23 mouse cellular contexts compared by ENCODE assay signal in the genomic region with DNA sequence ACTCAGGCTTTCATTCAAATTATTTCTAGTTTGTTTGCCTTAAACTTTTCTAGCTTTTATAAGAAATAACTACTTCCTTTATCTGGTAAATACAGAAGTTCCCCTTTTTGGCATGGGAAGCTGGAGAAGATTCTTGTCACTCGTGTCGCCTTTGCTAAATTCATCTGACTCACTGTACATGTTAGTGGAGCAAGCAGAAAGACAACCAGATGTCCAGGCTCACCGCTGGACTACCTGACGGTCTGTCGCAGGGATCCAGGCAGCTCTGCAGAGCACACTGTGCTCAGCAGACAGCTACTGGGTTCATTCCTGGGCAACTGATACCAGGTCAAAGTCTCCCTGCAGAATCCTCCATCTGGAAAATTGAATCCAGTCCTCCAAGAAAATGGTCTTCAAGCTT.
A peak's percentile ranks its signal among the peaks of the same experiment; 100 is the strongest.
DNase-seq lines count a peak whose midpoint lies in the region; ATAC-seq lines count a peak whose summit lies in the region.
"Had no signal": no experiment of that assay in that cellular context is flagged by ENCODE, and none has a peak within 500 bp of the region (broad histone marks: within the 10 kb centered on the region; RNA-seq: fewer than 3 reads in every experiment).

No protein-coding gene starts in this region.

- intact Hi-C loops in left cerebral cortex, postnatal 36 days (cut with DNase I): no loop called here

- peak; percentile 75 for ATAC-seq in megakaryocyte progenitor cell, adult 5-6 weeks (replicated peaks; ENCODE audit: poor library complexity)
- ATAC-seq: forebrain, postnatal 0 days; hindbrain, postnatal 0 days; intestine, embryonic 16.5 days; liver, embryonic 12.5 days had no signal

- peak; percentile 8 for DNase-seq in A20 (ENCODE audit: low read depth, low spot score)
- peak; percentile 73 for DNase-seq in NIH3T3 (ENCODE audit: low read depth)
- peak; percentile 43 for DNase-seq in fibroblast of lung, adult 2 months (ENCODE audit: low read depth)
- no peak for DNase-seq in left cerebral cortex, postnatal 36 days (ENCODE audit: low spot score in 2 of 2)
- no peak for DNase-seq in heart, postnatal 4 days
- DNase-seq in embryo, embryonic 10 days (ENCODE audit: low spot score): no peak
- no peak for DNase-seq in spleen, adult 12 weeks (ENCODE audit: low spot score)
- DNase-seq: adrenal gland, postnatal 14 days; cerebellum, adult 18-20 months; cerebellum, postnatal 25 days; forebrain, postnatal 0 days; gastrocnemius, postnatal 36 days; heart, postnatal 36 days; kidney, postnatal 25 days; layer of hippocampus, postnatal 36 days; lung, adult 2 months; lung, postnatal 36 days; right cerebral cortex, postnatal 14 days; thymus, postnatal 25 days had no signal

Comparison
In these comparisons a context has a peak if more than half of its experiments do, and no peak if none do; other contexts are left out.
1. DNase-seq: peak in A20 (single experiment), NIH3T3 (single experiment) and fibroblast of lung, adult 2 months (single experiment); none in left cerebral cortex, postnatal 36 days (0 of 2), heart, postnatal 4 days (single experiment), embryo, embryonic 10 days (single experiment) and spleen, adult 12 weeks (single experiment).